33 mouse cellular contexts compared by ENCODE assay signal in genomic region chr2:129958120-129958519, GRCm38 (mm10). TPM values are rescaled to one million over a fixed set of nuclear protein-coding genes. Genes with fewer than 3 reads are reported as not detected.
DNase-seq lines count a peak whose midpoint lies in the region; ATAC-seq and TF ChIP-seq lines count a peak whose summit lies in the region.
"Had no signal": no experiment of that assay in that cellular context is flagged by ENCODE, and none has a peak within 500 bp of the region (broad histone marks: within the 10 kb centered on the region; RNA-seq: fewer than 3 reads in every experiment).

No protein-coding gene starts in this region.

- WGBS in hindbrain, postnatal 0 days = 24% methylated on average over 3 of the region's 3 CpGs
- WGBS in hindbrain, embryonic 14.5 days = 38% methylated on average over 3 of the region's 3 CpGs
- WGBS in neural tube, embryonic 13.5 days = 23% methylated on average over 3 of the region's 3 CpGs

- no peak overlapping the region for H3K9ac ChIP-seq in hindbrain, postnatal 0 days (replicated peaks; ENCODE audit: low read length)
- H3K9ac ChIP-seq in hindbrain, embryonic 14.5 days = no peak overlapping the region
- H3K9ac ChIP-seq in neural tube, embryonic 13.5 days = no peak overlapping the region
- H3K9ac ChIP-seq: heart, embryonic 13.5 days; limb, embryonic 12.5 days; liver, embryonic 15.5 days; lung, embryonic 14.5 days had no signal

- no peak for TF ChIP-seq CTCF in hindbrain, postnatal 0 days (IDR thresholded peaks at IDR 0.05; ENCODE audit: low read depth)

- H3K36me3 ChIP-seq in hindbrain, postnatal 0 days (ENCODE audit: insufficient read depth, low read length) = no peaks in the 10 kb centered on the region
- no peaks in the 10 kb centered on the region for H3K36me3 ChIP-seq in hindbrain, embryonic 14.5 days (replicated peaks; ENCODE audit: control insufficient read depth, insufficient read depth)
- no peaks in the 10 kb centered on the region for H3K36me3 ChIP-seq in neural tube, embryonic 13.5 days
- H3K36me3 ChIP-seq: G1E; heart, embryonic 13.5 days; limb, embryonic 12.5 days; liver, embryonic 15.5 days; midbrain, embryonic 10.5 days had no signal

- no peaks in the 10 kb centered on the region for H3K4me1 ChIP-seq in hindbrain, postnatal 0 days (ENCODE audit: insufficient read depth, low read length)
- no peaks in the 10 kb centered on the region for H3K4me1 ChIP-seq in hindbrain, embryonic 14.5 days (replicated peaks; ENCODE audit: control insufficient read depth, insufficient read depth, low read length)
- H3K4me1 ChIP-seq in neural tube, embryonic 13.5 days (replicated peaks) = peaks cover 15% of the 10 kb centered on the region
- H3K4me1 ChIP-seq: liver, embryonic 15.5 days had no signal

- no peak overlapping the region for H3K4me2 ChIP-seq in hindbrain, postnatal 0 days (ENCODE audit: low read depth, low read length)
- no peak overlapping the region for H3K4me2 ChIP-seq in hindbrain, embryonic 14.5 days (replicated peaks)
- H3K4me2 ChIP-seq in neural tube, embryonic 13.5 days = no peak overlapping the region
- H3K4me2 ChIP-seq: heart, embryonic 13.5 days; limb, embryonic 12.5 days; liver, embryonic 15.5 days; lung, embryonic 14.5 days had no signal

- H3K4me3 ChIP-seq in hindbrain, postnatal 0 days (ENCODE audit: low read length) = no peak overlapping the region
- H3K4me3 ChIP-seq in hindbrain, embryonic 14.5 days (replicated peaks; ENCODE audit: low read length) = no peak overlapping the region
- no peak overlapping the region for H3K4me3 ChIP-seq in neural tube, embryonic 13.5 days
- H3K4me3 ChIP-seq: erythroblast, embryonic 14.5 days; gastrocnemius, adult 2 months; heart, adult 2 months; heart, embryonic 13.5 days; limb, embryonic 12.5 days; liver, embryonic 15.5 days; midbrain, embryonic 10.5 days had no signal

- peak; percentile 64; the same call in 1 of the 2 replicates for ATAC-seq in hindbrain, postnatal 0 days
- ATAC-seq in hindbrain, embryonic 14.5 days (ENCODE audit: low FRiP score) = no peak
- ATAC-seq in neural tube, embryonic 13.5 days (ENCODE audit: low read depth) = peak; percentile 36; the same call in 1 of the 2 replicates
- ATAC-seq: forebrain, embryonic 16.5 days; inflammation-experienced regulatory T-cells, adult 6 months had no signal

- H3K9me3 ChIP-seq in hindbrain, postnatal 0 days (ENCODE audit: low read length) = no peaks in the 10 kb centered on the region
- no peaks in the 10 kb centered on the region for H3K9me3 ChIP-seq in hindbrain, embryonic 14.5 days (ENCODE audit: control insufficient read depth, low read length)
- H3K9me3 ChIP-seq in neural tube, embryonic 13.5 days = no peaks in the 10 kb centered on the region
- H3K9me3 ChIP-seq: G1E; heart, embryonic 13.5 days; limb, embryonic 12.5 days; liver, embryonic 15.5 days; midbrain, embryonic 10.5 days had no signal

- no peaks in the 10 kb centered on the region for H3K27me3 ChIP-seq in hindbrain, postnatal 0 days (ENCODE audit: insufficient read depth, low read length)
- H3K27me3 ChIP-seq in hindbrain, embryonic 14.5 days (ENCODE audit: control insufficient read depth, insufficient read depth, low read length) = no peaks in the 10 kb centered on the region
- no peaks in the 10 kb centered on the region for H3K27me3 ChIP-seq in neural tube, embryonic 13.5 days
- H3K27me3 ChIP-seq: heart, embryonic 13.5 days; liver, embryonic 15.5 days had no signal

- H3K27ac ChIP-seq in hindbrain, postnatal 0 days = no peak overlapping the region
- H3K27ac ChIP-seq in hindbrain, embryonic 14.5 days = no peak overlapping the region
- H3K27ac ChIP-seq in neural tube, embryonic 13.5 days (replicated peaks) = no peak overlapping the region
- H3K27ac ChIP-seq: gastrocnemius, adult 2 months; heart, adult 2 months; heart, embryonic 13.5 days; limb, embryonic 12.5 days; liver, embryonic 15.5 days; midbrain, embryonic 10.5 days; stomach, postnatal 0 days had no signal

- peak; percentile 49 to 69 for DNase-seq in cerebellum, postnatal 14 days
- DNase-seq in cerebellum, adult 11 months = no peak
- DNase-seq in hindbrain, postnatal 0 days (ENCODE audit: low spot score) = peak; percentile 77
- DNase-seq in hindbrain, embryonic 14.5 days (ENCODE audit: low spot score) = no peak
- DNase-seq in neural tube, embryonic 10.5 days (ENCODE audit: extremely low spot score, low spot score) = no peak
- no peak for DNase-seq in thymus, postnatal 36 days
- DNase-seq: adrenal gland, postnatal 10 days; cerebellum, adult 11-12 months; cerebellum, postnatal 25 days; gastrocnemius, adult 2 months; gastrocnemius, postnatal 36 days; heart, adult 2 months; kidney, adult 2 months; kidney, postnatal 4 days; layer of hippocampus, postnatal 36 days; lung, embryonic 14.5 days; lung, postnatal 14 days; right cerebral cortex, postnatal 4 days; thymus, adult 18-20 months; thymus, postnatal 25 days had no signal

RNA-seq across cellular contexts. Expression of gene Tgm3, which starts 54.0 kb away (rescaled TPM):
- total RNA-seq in hindbrain, postnatal 0 days (2014; rRNA removed) = not detected in 2 replicates
- 0.08 TPM in 1 of 2 replicates, not detected in the other for polyA plus RNA-seq in hindbrain, postnatal 0 days (2015; fragmentation: Nextera tagmentation; extraction: Ambion mirVana)
- 0.05 TPM in 1 of 2 replicates, not detected in the other for polyA plus RNA-seq in hindbrain, embryonic 14.5 days (2014; fragmentation: Nextera tagmentation; extraction: Ambion mirVana)
- 0.07 TPM in 1 of 2 replicates, not detected in the other for polyA plus RNA-seq in neural tube, embryonic 13.5 days (2015; fragmentation: Nextera tagmentation; extraction: Ambion mirVana)
- total RNA-seq: gastrocnemius, adult 2 months; gastrocnemius, postnatal 36 days; heart, adult 2 months; liver, adult 2 months had no signal
- polyA plus RNA-seq: erythroblast, embryonic 14.5 days; forebrain, embryonic 11.5 days; G1E; heart, embryonic 13.5 days; inflammation-experienced regulatory T-cells, adult 6 months; kidney, embryonic 16.5 days; limb, embryonic 12.5 days; liver, embryonic 15.5 days; midbrain, embryonic 10.5 days had no signal

Comparison
In these comparisons a context has a peak if more than half of its experiments do, and no peak if none do; other contexts are left out.
1. DNase-seq: peak in cerebellum, postnatal 14 days (2 of 2) and hindbrain, postnatal 0 days (single experiment); none in cerebellum, adult 11 months (single experiment), hindbrain, embryonic 14.5 days (single experiment), neural tube, embryonic 10.5 days (single experiment) and thymus, postnatal 36 days (0 of 2).